Mouse (Mus musculus) thymus, postnatal 10 days (tissue): Measurements from ENCODE around the gene Marf1.

Experiments
- DNase-seq, 2 experiments: peaks; one replicate each; pipeline ENCODE4 v3.0.0; 2021; ENCODE audit warnings: low spot score in 2 of 2

The Marf1 gene

DNA sequence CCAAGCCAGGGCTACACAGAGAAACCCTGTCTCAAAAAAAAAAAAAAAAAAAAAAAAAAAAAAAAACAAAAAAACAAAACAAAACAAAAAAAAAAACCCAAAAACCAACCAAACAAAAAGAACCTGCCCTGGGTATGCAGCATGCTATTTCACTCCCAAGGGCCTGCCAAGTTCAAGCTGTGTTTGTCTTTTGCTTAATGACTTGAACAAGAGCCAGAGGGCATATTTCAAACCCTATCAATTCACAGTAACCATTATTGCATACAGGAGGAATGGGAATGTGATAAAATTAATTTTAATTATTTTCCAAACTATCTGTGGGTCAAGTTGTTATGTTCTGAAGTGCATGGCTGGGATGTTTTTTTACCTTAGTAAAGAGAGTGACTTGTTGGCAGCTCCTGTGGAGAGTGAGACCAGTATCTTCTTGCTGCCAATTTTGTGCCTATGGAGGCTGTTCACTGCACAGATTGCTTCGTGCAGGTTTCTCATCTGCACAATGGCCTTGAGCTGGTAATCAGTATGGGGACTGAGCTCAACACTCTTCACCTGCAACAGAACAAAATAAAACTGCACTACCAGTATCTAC is 25.1 kb downstream of the Marf1 start:
- no peak for DNase-seq

DNA sequence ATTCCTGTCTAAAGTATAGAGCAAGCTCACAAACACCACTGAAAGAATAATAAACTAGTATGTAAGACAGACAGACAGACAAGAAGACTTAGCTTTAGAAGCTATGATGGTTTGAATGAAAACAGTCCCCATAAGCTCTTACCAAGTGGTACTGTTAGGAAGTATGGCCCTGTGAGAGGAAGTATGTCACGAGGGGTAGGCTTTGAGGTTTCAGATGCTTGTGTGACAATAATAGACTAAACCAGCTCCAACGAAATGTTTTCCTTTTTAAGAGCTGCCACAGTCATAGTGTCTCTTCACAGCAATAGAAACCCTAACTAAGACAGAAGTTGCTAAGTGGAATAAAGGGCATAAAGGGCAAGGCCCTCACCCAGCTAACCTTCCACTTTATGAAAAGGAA is 28.1 kb downstream of the Marf1 start:
- DNase-seq, result no peak

DNA sequence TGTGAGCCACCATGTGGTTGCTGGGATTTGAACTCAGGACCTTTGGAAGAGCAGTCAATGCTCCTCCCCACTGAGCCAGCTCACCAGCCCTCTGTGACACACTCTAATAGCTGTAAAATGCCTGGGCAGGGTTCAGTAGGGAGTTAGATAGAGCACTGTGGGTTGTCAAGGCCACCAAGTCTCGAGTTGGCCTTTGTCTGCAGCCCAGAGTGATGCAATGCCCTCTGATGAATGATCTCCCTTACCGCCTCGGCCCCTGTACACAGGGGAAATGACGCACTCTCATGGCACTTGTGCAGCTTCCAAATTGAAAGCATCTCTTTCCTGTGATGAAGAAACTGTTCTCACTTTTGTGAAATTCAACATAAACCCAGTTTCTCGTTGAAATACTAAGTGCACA is 31.3 kb downstream of the Marf1 start:
- DNase-seq, result no peak

DNA sequence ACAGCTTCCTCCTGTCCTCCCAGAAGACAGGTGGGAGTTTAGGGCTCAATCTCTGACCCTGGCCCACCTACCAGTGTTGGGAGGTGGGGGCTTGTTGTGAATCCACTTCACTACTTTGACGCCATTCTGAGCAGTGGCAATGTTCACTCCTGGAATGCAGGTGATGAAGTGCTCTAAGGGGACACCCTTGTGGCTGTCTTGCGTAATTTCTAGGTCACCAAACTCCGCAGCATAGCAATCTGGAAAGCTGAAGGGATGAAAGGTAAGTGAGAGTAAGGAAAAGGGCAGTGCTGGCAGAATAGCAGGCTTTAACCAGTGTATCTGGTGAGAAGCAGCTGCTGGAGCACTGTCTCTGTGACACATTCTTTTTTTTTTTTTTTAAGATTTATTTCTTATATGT is 31.8 kb downstream of the Marf1 start:
- no peak for DNase-seq

DNA sequence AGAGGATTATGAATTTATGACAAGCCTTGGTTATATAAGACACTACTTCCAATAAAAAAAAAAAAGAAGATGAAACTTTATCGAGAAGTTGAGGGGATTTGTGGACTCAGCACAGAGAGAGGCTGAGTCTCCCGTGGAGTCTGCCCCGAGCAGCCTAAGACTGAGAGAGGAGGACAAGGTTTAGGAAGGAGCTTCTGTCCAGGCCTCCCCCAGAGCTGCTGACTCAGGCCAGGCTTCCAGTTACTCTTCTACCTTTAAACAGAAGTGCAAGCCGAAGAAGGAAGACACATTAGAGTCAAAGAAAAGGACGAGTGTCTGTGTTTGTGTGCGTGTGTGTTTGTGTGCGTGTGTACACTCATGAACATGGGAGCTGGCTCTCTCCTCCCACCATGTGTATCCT is 32.4 kb downstream of the Marf1 start:
- DNase-seq, result no peak

DNA sequence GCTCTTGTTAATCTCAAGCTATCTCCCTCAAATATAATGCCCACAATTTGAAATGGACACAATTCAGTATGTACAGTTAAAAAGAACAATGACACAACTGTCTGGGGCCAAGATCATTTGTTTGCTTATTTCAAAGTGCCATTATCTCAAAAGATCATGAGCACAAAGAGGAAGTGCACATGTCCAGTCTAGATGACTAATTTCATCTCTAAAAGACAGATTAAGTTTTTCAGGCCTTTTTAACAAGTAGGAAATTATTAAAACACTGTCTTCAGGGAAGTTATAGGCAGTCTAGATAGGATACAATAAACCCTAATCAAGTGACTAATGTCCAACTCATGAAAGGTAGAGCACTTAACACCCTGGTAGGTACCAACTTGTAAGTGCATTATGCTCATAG is 34.2 kb downstream of the Marf1 start:
- no peak for DNase-seq

DNA sequence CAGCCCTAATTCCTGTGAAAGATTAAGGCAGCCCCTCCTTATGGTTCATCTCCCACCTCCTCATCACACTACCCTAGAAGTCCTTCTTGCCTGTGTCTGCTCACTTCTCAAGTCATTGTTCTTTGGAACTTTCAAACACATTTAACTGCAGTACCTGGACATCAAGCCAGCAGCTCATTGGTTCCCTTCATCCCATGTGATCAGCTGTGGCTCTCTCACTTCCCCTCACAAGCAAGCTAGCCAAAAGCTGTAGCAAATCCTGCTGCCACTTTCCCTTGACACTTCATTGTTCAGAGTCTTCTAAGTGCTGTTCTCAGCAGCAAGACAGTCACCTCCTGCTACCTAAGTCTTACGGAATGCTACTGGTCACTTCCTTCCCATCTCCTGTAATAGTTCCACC is 37.9 kb downstream of the Marf1 start:
- no peak for DNase-seq

GRCm38 (mm10) chr16:14124709-14125108 is 38.4 kb downstream of the Marf1 start:
- DNase-seq, result no peak

- no peak for DNase-seq
Observed at GRCm38 (mm10) chr16:14123901-14124300, 39.2 kb downstream of the Marf1 start.

DNA sequence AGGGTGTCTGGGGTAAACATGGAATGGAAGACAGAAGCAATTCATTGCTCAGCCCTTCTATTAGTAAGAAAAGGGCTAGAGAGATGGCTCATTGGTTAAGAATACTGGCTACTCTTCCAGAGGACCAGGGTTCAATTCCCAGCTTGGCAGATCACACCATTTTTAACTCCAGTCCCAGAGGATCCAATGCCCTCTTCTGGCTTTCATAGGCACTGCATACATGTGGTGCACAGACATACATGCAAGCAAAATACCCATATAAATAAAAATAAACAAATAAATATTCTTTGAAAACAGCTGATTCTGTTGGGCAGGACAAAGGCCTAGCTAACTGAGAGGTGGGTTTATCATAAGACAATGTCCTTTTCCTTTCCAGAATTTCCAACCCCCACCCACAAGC is 40.6 kb downstream of the Marf1 start:
- DNase-seq, result no peak

- no peak for DNase-seq
Observed at GRCm38 (mm10) chr16:14121563-14121962, 41.6 kb downstream of the Marf1 start.

- no peak for DNase-seq
Observed at GRCm38 (mm10) chr16:14120941-14121340, 42.2 kb downstream of the Marf1 start.

DNA sequence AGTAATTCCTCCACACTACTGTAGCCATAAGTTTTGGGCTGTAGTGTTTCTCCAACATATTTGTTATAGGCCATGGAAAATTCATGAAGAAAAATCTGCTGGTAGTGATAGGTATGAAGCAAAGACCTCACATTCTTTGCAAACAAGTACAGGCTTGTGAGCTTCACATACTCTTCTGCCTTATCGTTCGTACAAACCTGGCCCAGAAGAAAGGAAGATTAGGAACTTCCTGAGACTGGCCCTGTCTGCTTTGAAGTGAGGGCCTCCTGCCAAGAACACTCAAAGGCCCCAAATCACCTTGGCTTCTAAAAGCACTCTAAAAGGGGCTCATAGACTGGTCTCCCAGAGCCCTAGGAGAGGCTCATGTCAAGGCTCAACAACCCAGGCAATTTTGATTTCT is 45.9 kb downstream of the Marf1 start:
- DNase-seq, result no peak

GRCm38 (mm10) chr16:14112742-14113141 is 50.4 kb downstream of the Marf1 start:
- no peak for DNase-seq

DNA sequence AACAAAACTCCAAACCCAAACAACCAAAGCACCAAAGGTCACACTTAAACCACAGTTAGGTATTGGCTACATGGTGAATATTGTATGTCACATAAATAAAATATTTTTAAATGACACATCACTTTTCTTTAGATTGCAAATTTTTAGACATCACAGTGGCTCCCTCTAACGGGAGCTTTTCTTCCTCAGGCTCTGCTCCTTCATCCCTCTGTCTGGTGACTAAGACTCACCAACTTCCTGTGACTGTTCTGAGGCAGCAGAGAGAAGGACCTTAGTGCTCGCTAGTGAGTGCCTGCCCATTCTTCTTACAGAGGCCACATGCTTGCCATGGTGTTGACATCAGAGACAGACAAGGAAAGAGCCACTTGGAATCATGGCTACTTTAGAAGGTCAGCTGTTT is 51.0 kb downstream of the Marf1 start:
- no peak for DNase-seq

- DNase-seq, result no peak
Observed at GRCm38 (mm10) chr16:14110922-14111321, 52.2 kb downstream of the Marf1 start.

DNA sequence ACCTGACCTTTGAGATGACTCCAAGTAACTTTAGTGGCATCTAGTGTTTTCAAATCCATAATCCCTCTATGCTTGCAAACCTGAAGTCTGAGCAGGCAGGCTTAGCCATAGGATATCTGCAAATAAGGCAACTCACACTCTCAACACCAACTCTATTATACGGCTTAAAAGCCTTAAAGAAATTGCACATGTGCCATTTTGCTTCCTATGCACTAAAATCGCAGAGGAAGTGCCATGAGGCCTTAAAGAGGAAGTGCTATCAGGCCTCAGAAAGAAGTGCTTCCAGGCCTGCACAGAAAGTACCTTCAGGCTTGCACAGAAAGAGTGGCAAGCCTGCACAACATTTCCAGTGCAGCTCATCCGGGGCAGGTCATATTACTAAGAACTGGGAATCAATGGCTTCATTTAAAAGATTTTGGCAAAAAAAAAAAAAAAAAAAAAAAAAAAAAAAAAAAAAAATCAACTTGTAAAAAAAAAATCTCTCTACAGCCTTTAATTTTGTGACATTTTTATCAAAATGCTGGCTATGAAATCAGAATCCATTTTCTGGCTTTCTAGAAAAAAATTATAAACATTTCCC is 53.4 kb downstream of the Marf1 start:
- DNase-seq, result no peak

GRCm38 (mm10) chr16:14105891-14106290 is 57.3 kb downstream of the Marf1 start:
- no peak for DNase-seq

- no peak for DNase-seq
Observed at GRCm38 (mm10) chr16:14091771-14092170, 71.4 kb downstream of the Marf1 start.

DNA sequence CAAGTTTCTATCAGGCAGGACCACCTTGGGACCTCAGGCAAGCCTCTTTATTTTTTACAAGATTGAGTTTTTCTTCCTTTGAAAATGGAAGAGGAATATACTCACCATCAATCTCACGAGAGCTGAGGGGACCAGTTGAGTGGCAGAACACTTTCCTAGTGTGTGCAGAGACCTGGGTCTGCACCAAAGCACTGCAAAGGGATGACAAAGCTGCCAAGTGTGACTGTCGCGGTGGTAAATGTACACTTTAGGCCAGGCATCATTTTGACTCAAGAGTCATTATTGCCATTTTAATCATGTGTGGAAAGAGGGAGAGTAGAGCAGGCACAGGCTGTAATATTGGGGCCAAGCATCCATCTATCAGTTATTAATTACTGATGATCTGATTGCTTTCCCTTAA is 73.9 kb downstream of the Marf1 start:
- DNase-seq, result no peak

- DNase-seq, result peak in 1 of 2 experiments; percentile 6
Observed at GRCm38 (mm10) chr16:14088249-14088648, 74.9 kb downstream of the Marf1 start.

GRCm38 (mm10) chr16:14082925-14083324 is 80.2 kb downstream of the Marf1 start:
- DNase-seq, result no peak

- no peak for DNase-seq
Observed at GRCm38 (mm10) chr16:14070471-14071169, 92.5 kb downstream of the Marf1 start.
